Mouse (Mus musculus) stomach, postnatal 0 days (tissue): ENCODE data around the gene Fmo4.

Experiments used
- CTCF ChIP-seq: IDR thresholded peaks from 2 replicates; pipeline ENCODE4 v1.5.1; 2016; ENCODE audit warnings: antibody characterized with exemption, low read depth, mild to moderate bottlenecking, moderate library complexity
- EP300 ChIP-seq: optimal IDR thresholded peaks from 2 replicates; pipeline ENCODE3; 2016; ENCODE audit warnings: antibody characterized with exemption

DNA sequence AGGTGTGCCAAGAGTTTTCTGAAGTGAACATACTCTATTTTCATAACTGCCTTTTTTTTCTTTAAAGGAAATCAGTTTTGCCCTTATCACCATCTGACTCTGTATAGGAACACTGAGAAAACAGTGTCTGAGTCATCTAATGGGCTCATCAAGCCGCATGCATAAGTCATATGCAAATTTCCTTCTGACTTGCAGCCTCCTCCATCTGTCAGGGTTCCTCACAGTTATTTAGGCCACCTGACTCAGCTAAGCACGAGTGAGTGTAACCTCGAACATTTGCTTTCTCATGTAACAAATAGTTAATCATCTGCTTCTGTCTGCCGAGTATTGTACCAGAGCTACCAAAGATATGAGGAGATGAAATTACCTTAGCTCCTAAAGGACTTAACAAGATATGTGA is 40.1 kb downstream of the Fmo4 start:
- TF ChIP-seq CTCF (no peak), EP300 (no peak)
